Mouse (Mus musculus) embryonic facial prominence, embryonic 10.5 days (tissue): Measurements from ENCODE around the gene Mrpl51. TPM values are rescaled to one million over a fixed set of nuclear protein-coding genes. Genes with fewer than 3 reads are reported as not detected.

Source experiments
- DNase-seq: peaks from one replicate; pipeline ENCODE4 v3.0.0-alpha.2; 2017; ENCODE audit warnings: low spot score
- H3K27ac ChIP-seq: fragments of 300-500 bp; sonication (generic); replicated peaks from 2 replicates; pipeline ENCODE4 v1.5.1; 2016; ENCODE audit warnings: mild to moderate bottlenecking
- H3K27me3 ChIP-seq: fragments of 300-500 bp; sonication (generic); replicated peaks from 2 replicates; pipeline ENCODE4 v1.6.1; 2016; ENCODE audit warnings: low read depth, mild to moderate bottlenecking; ENCODE audit not compliant: poor library complexity, severe bottlenecking
- H3K36me3 ChIP-seq: fragments of 300-500 bp; sonication (generic); replicated peaks from 2 replicates; pipeline ENCODE4 v1.6.1; 2016; ENCODE audit warnings: mild to moderate bottlenecking, moderate library complexity
- H3K4me1 ChIP-seq: fragments of 300-500 bp; sonication (generic); 2 replicates; pipeline ENCODE4 v1.6.1; 2016
- H3K4me3 ChIP-seq: fragments of 300-500 bp; sonication (generic); 2 replicates; pipeline ENCODE4 v1.5.1; 2016; ENCODE audit warnings: mild to moderate bottlenecking, moderate library complexity
- H3K9me3 ChIP-seq: fragments of 300-500 bp; sonication (generic); 2 replicates; pipeline ENCODE4 v1.6.1; 2016; ENCODE audit warnings: mild to moderate bottlenecking
- WGBS: fragments of 180-500 bp; shearing (Covaris S2); methylation state at CpG from one replicate; pipeline ENCODE4 v1.1.7; 2016; 5-methylcytosine and 5-hydroxymethylcytosine counted together
- polyA plus RNA-seq: library from polyadenylated mRNA; unstranded; fragments of >200 nt; fragmentation: Nextera tagmentation; extraction: Ambion mirVana; gene quantifications from 2 replicates; pipeline ENCODE4 v1.2.1, GENCODE M21; 2016

Gene Mrpl51
- polyA plus RNA-seq, 1 experiment from 2014 or later, result 214 TPM

DNA sequence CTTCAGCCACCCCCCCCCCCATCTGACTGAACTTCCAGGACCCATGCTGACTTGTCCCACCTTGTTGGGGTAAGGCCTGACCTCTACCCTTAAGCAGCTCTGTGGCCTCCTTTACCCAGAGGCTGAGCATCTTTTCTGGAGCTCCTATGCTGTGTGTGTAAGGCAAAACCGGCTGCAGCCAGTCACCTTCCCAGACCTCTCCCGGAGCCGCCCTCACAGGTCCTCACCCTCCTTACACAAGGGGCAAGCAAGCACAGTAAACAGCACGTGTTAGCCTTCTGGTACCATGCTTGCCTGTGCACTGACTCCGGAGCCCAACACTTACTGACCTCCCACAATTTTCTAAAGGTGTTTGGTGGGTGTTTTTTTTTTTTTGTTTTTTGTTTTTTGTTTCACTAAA lies 16.1 kb upstream of the Mrpl51 start:
- H3K9me3 ChIP-seq, result no peaks in the 10 kb centered on the region
- H3K4me1 ChIP-seq, result no peaks in the 10 kb centered on the region
- no peak overlapping the region for H3K4me3 ChIP-seq
- H3K27me3 ChIP-seq, result no peaks in the 10 kb centered on the region
- WGBS, result 94% methylated on average over 5 of the region's 5 CpGs
- H3K27ac ChIP-seq, result no peak overlapping the region
- no peak for DNase-seq
- H3K36me3 ChIP-seq, result peaks cover 100% of the 10 kb centered on the region

DNA sequence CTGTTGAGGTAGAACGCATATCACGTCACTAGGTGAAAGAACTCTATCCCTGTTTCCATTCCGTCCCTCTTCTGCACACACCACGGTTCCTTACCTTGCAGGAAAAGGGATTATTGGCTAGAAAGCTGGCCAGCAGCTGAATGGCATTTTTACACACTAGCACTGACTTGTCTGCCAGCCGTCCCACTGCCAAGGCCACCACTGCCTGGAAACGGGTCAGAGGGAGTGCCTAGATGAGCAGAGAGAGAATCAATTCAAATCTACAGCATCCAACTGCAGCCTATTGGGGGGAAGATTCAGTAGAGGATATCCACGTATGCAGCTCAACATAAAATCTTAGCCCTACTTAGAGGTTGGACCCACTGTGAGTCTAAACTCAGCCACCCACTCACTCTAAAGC lies 12.0 kb upstream of the Mrpl51 start:
- H3K9me3 ChIP-seq, result no peaks in the 10 kb centered on the region
- WGBS, result 92% methylated on average over 7 of the region's 7 CpGs
- peaks cover 100% of the 10 kb centered on the region for H3K36me3 ChIP-seq
- H3K4me3 ChIP-seq, result no peak overlapping the region
- no peaks in the 10 kb centered on the region for H3K27me3 ChIP-seq
- H3K4me1 ChIP-seq, result no peaks in the 10 kb centered on the region
- H3K27ac ChIP-seq, result no peak overlapping the region
- no peak for DNase-seq

GRCm38 (mm10) chr6:125182133-125182532 lies 9.5 kb upstream of the Mrpl51 start:
- Histone ChIP-seq H3K27ac (no peak overlapping the region), H3K36me3 (peaks cover 100% of the 10 kb centered on the region), H3K9me3 (no peaks in the 10 kb centered on the region), H3K4me1 (no peaks in the 10 kb centered on the region), H3K4me3 (no peak overlapping the region), H3K27me3 (no peaks in the 10 kb centered on the region)
- 90% methylated on average over 5 of the region's 5 CpGs for WGBS
- no peak for DNase-seq

DNA sequence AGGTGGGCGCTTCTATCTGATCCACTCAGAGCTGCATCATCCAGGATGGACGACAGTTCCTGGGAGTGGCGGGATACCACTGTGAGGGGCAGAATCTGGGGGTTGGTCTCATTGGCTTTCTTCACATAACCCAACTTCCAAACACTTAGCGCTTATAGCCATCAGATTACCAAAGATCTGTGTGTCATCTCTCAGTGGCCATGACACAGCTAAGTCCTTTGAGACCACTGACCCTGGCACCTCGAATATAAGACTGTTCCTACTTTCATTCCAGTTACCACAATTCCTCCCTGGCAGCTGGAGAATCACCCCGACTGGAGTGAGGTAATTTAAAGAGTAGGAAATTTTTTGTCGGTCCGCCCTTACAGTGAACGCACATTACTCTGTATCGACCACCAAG lies 5.4 kb upstream of the Mrpl51 start:
- 96% methylated on average over 10 of the region's 10 CpGs for WGBS

GRCm38 (mm10) chr6:125190816-125191215 lies 785 bp upstream of the Mrpl51 start:
- H3K27me3 ChIP-seq, result no peaks in the 10 kb centered on the region
- peaks cover 24% of the 10 kb centered on the region for H3K4me1 ChIP-seq
- peaks cover 67% of the 10 kb centered on the region for H3K36me3 ChIP-seq
- DNase-seq, result no peak
- H3K9me3 ChIP-seq, result no peaks in the 10 kb centered on the region
- peak overlapping the region; percentile 99 for H3K27ac ChIP-seq
- H3K4me3 ChIP-seq, result peak overlapping the region; percentile 84

More for the DNA sequence above, 5.4 kb upstream of the Mrpl51 start:
- peaks cover 88% of the 10 kb centered on the region for H3K36me3 ChIP-seq
- H3K9me3 ChIP-seq, result no peaks in the 10 kb centered on the region
- H3K4me3 ChIP-seq, result no peak overlapping the region
- peaks cover 9% of the 10 kb centered on the region for H3K4me1 ChIP-seq
- no peak overlapping the region for H3K27ac ChIP-seq
- H3K27me3 ChIP-seq, result no peaks in the 10 kb centered on the region
- DNase-seq, result no peak

DNA sequence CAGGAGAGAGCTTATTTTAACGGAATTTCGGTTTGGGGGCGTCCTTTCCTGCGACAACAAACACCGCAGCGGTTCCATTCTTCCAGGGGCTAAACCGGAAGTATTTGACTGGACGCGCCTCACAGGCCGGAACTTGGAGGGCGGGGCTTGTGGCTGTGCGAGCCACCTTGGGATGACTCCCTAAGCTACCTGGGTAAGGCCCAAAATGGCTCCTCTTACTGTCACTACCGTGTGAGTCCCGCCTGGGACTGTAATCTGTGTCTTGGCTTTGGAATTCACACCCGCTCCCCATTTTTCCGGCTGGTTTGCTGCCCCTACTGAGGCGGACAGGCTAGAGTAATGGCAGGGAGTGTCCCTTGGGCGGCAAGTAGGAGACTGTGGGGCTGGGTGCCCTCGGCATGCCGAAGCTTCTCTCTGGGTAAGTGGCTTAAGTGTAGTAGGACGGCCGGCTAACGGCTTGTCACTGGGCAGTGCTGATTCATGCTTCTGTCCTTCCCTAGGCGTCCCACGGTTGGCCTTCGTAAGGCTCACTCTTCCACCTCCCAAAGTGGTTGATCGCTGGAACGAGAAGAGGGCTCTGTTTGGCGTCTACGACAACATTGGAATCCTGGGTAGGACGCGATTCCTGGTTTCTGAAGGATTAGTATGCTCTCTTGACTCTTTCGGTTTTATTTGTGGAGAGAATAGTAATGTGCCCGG lies 564 bp downstream of the Mrpl51 start:
- peaks cover 55% of the 10 kb centered on the region for H3K36me3 ChIP-seq

GRCm38 (mm10) chr6:125192841-125193240 lies 1.2 kb downstream of the Mrpl51 start:
- Histone ChIP-seq H3K36me3 (peaks cover 48% of the 10 kb centered on the region), H3K4me1 (peaks cover 41% of the 10 kb centered on the region), H3K27me3 (no peaks in the 10 kb centered on the region), H3K27ac (peak overlapping the region; percentile 99), H3K9me3 (no peaks in the 10 kb centered on the region), H3K4me3 (peak overlapping the region; percentile 84)
- 43% methylated on average over 5 of the region's 5 CpGs for WGBS
- DNase-seq, result no peak

More for the DNA sequence above, 564 bp downstream of the Mrpl51 start:
- Histone ChIP-seq H3K4me3 (peak overlapping the region; percentile 84), H3K4me1 (peaks cover 35% of the 10 kb centered on the region), H3K27me3 (no peaks in the 10 kb centered on the region), H3K27ac (peak overlapping the region; percentile 99), H3K9me3 (no peaks in the 10 kb centered on the region)
- DNase-seq, result peak; percentile 94
- WGBS, result under 1% methylated on average over 34 of the region's 34 CpGs

GRCm38 (mm10) chr6:125193390-125193789 lies 1.8 kb downstream of the Mrpl51 start:
- WGBS, result 77% methylated on average over 7 of the region's 7 CpGs
- peak overlapping the region; percentile 84; the same call in 1 of the 2 replicates for H3K4me3 ChIP-seq
- peaks cover 42% of the 10 kb centered on the region for H3K36me3 ChIP-seq
- no peak for DNase-seq
- H3K9me3 ChIP-seq, result no peaks in the 10 kb centered on the region
- H3K4me1 ChIP-seq, result peaks cover 41% of the 10 kb centered on the region
- H3K27ac ChIP-seq, result no peak overlapping the region
- no peaks in the 10 kb centered on the region for H3K27me3 ChIP-seq

DNA sequence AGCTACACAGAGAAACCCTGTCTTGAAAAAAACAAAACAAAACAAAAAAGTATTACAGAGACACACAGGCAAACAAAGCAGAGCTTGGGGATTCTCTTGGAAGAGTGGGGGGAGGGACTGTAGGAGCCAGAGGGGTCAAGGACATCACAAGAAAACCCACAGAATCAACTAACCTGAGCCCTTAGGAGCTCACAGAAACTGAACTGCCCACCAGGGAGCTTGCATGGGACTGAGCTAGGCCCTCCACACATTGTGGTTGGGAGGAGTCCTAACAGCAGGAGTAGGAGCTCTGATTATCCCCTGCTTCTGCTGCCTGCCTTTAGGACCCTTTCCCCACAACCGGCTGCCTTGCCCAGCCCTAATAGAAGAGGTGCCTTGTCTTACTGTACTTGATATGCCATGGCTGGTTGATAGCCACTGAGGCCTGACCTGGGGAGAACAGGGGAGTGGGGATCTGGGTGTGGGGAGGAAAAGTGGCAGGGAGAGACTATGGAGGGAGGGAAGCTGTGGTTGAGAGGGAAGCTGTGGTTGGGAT lies 4.0 kb downstream of the Mrpl51 start:
- no peaks in the 10 kb centered on the region for H3K27me3 ChIP-seq
- H3K4me3 ChIP-seq, result no peak overlapping the region
- peaks cover 27% of the 10 kb centered on the region for H3K36me3 ChIP-seq
- 31% methylated on average over 1 of the region's 1 CpGs for WGBS
- DNase-seq, result no peak
- peaks cover 32% of the 10 kb centered on the region for H3K4me1 ChIP-seq
- no peaks in the 10 kb centered on the region for H3K9me3 ChIP-seq
- H3K27ac ChIP-seq, result no peak overlapping the region

DNA sequence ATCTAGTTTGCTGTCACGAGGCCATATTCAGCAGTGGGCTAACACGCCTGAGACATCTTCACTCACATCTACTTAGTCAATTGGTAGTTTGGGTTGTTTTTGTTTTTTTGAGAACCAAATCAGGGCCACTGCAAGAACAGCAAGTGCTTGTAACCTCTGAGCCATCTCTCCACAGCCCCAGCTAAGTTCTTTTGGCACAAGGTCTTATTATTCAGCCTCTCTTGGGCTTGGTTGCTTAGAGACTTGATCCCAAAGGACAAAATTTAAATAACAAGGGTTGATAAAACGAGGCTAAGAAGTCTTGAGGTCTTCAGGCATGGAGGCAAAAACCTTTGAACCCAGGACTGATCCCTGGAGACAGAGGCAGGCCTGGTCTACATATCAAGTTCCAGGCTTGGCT lies 4.7 kb downstream of the Mrpl51 start:
- WGBS, result 44% methylated on average over 3 of the region's 3 CpGs
- Histone ChIP-seq H3K27me3 (no peaks in the 10 kb centered on the region), H3K36me3 (peaks cover 27% of the 10 kb centered on the region), H3K9me3 (no peaks in the 10 kb centered on the region), H3K4me1 (peaks cover 32% of the 10 kb centered on the region), H3K27ac (no peak overlapping the region), H3K4me3 (no peak overlapping the region)
- no peak for DNase-seq

DNA sequence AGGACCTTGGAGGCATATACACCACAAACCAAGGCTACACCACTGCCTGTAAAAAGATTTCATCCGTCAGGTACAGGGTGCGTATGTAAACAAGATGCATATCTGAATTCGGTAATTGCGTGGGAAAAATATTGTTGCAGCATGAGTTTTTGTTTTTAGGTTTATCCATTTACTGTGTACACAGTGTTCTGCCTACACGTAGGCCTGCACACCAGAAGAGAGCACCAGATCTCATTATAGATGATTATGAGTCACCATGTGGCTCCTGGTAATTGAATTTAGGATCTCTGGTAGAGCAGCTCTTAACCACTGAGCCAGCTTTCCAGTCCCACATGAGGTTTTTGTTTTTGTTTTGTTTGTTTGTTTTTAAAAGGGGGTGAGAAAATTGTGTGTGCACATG lies 5.6 kb downstream of the Mrpl51 start:
- H3K27me3 ChIP-seq, result no peaks in the 10 kb centered on the region
- H3K36me3 ChIP-seq, result peaks cover 27% of the 10 kb centered on the region
- 88% methylated on average over 5 of the region's 5 CpGs for WGBS
- H3K4me1 ChIP-seq, result peaks cover 32% of the 10 kb centered on the region
- H3K27ac ChIP-seq, result no peak overlapping the region
- H3K4me3 ChIP-seq, result no peak overlapping the region
- DNase-seq, result no peak
- no peaks in the 10 kb centered on the region for H3K9me3 ChIP-seq

GRCm38 (mm10) chr6:125210436-125210835 lies 18.8 kb downstream of the Mrpl51 start:
- no peak overlapping the region for H3K4me3 ChIP-seq
- H3K36me3 ChIP-seq, result no peaks in the 10 kb centered on the region
- DNase-seq, result no peak
- no peaks in the 10 kb centered on the region for H3K9me3 ChIP-seq
- peaks cover 19% of the 10 kb centered on the region for H3K27me3 ChIP-seq
- no peak overlapping the region for H3K27ac ChIP-seq
- no peaks in the 10 kb centered on the region; the same call in 1 of the 2 replicates for H3K4me1 ChIP-seq
- WGBS, result 85% methylated on average over 1 of the region's 1 CpGs

- WGBS, result 72% methylated on average over 2 of the region's 2 CpGs
- Histone ChIP-seq H3K4me1 (peaks cover 11% of the 10 kb centered on the region), H3K27me3 (peaks cover 31% of the 10 kb centered on the region), H3K27ac (no peak overlapping the region), H3K9me3 (no peaks in the 10 kb centered on the region), H3K4me3 (no peak overlapping the region), H3K36me3 (no peaks in the 10 kb centered on the region)
- no peak for DNase-seq
Measured at GRCm38 (mm10) chr6:125212621-125213020, 21.0 kb downstream of the Mrpl51 start.
